Mouse (Mus musculus) testis, postnatal 10 days (tissue): ENCODE measurements at regions not wholly inside any gene's neighbourhood (a gene's known extent, or its start where the extent isn't known, plus 50 kb on each side); places are given as distances from the start of the nearest gene placed in this dataset.
"Not testable (repeated sequence)": the region's sequence is repeated elsewhere in the genome, so short reads cannot be mapped to it uniquely, and the experiment has no call there.

Source experiments
- DNase-seq: peaks from one replicate; pipeline ENCODE4 v3.0.0; 2021; ENCODE audit warnings: low spot score

DNA sequence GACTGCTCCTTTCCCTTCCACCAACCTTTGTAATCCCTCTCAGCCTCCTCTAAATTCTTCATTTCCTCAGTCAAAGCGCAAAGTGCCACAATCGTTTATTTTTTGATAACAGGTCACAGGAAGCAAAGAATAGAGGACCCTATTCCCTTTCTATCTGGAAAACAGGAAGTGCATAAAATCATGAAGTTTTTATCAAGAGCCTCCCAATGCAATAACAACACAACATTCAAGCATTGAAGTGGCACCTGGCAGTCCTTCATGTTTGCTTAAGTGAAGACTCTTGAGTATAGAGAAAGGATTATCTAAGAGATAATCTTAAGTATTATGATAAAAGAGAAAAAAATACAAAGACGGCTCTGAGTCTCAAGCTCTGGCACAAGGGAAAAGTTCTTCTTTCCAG, 111.9 kb downstream of the Ibtk start:
- no peak for DNase-seq

DNA sequence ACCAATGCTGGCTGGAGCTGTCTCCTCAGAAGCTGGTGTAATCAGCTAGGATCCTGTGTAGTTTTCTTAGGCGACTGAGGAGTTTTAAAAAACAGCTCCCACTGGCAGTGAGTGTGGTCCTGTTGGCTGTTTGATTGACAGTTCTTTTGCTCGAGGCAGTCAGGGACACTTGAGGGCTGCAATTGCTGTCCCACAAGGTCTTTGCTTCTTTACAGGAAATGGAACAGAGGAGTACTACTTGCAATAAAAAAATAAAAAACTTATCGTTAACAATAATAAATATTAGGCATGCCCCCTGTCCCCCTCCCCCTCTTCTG, 113.0 kb downstream of the Ibtk start:
- no peak for DNase-seq

DNA sequence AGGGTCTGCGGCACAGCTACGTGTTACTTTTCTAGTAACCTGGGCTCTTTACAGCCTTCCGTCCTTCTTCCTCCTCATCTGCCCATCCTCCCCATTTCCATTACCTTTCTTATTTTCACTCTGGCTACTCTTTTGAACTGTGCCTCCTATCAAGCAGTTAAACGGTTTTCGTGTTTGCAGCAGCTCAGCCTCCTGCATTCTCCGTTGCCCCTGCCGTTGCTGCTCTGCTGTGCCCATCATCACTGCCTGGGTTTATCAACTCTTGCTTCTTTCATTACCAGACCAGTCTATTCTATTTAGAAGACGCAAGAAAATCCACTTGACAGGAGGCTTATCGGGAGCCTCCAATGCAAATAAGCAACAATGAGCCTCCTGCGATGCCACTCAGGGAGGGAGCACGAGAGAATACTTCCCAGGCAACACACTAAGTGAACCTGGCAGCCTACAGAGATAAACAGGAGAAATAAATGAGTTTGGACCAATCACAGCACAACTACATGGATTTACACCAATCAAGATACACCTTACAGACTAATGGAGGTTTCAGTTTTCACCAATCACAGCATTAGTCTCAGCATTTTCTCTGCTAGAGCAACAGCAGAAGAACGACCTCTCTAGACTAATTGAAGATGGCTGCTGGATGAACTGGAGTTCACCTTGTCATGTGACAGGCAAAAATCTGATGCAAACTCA, 113.5 kb downstream of the Ibtk start:
- no peak for DNase-seq

DNA sequence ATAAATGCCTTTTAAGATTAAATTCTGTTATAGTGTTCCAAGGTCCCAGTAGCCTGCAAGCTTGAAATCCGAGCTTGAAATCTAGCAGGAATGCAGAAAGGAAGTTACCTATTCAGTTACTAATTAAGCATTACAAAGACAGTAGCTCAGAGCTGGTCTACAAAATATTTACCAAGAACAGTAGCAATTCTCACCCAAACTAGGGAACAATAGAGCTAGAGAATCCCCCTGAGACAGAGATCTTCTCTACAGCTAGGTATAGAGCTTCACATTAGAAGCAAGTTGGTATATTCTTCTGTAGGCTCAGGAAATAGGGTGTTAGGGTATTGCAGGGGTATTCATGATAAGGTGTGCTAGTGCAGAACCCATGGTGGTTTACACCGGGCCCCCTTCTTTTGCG, 114.3 kb downstream of the Ibtk start:
- DNase-seq, result not testable (repeated sequence)

DNA sequence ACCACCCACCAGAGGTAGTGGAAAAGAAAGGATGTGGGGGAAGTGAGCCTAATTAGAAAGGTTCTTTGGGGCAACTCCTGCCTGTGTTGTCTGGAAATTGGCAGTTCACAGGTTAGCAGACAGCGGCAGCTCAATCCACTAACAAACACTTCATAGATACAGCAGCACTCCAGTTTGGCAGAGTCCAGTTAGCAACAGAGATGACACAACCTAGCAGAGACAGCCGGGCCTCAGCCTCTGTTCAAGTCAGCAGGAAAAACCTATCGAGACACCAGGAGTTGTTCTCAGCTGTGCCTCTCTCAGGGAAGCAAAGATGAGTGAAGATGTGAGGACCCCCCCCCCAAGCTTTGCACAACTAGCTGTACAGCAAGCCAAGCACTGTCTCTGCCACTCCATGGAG, 131.2 kb downstream of the Ibtk start:
- no peak for DNase-seq

DNA sequence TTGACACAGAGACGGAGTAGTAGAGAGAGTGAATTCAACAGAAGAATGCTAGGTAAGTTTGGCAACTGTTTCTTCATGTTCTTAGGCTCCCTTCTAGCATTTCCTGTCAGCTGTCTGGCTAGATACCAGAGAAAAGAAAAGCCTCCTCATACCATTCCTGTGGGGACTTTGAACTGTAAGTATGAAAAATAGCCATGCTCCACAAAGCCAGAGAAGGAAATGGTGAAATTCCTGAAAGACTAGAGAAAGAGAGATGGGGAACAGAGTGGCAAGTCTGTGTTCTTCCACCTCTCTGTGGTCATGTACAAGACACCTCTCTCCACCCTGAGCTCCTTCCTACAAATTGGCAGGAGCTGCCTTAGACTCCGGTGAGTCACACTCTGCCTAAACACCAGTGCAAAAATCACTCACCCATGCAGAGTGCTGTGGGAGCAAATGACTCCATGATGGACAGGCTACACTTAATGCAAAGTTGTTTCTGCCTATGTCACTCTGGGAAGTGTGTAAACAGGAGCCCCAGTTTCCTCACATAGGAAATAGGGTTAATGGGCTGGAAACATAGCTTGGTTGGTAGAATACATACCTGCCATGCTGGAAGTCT, 131.9 kb downstream of the Ibtk start:
- no peak for DNase-seq

DNA sequence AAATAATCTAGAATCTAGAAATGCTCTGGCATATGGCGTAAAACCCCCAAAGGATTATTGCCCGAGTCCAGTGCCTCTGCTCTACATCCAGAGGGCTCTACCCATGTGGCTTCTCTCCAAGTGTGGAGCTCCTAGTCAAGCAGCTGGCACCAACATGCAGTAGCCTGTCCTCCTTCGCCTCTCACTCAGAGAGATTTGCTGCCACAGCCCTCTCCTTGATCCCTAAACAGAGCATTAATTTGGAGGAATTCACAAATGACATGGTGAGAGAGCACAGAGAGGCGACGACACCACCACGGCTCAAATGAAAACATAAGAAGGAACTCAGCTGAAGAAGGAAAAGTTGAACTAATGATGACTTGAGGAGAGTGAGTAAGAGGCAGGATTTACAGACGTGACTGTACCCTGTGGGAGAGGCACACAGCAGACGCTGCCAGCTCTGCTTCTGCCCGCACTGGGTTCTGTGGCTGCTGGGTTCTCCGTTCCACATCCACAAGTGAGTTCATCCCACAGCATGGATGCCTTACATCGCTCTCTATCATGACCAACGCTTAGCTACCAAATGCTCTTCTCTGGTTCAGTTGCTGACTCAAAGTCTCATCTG, 132.8 kb downstream of the Ibtk start:
- no peak for DNase-seq

DNA sequence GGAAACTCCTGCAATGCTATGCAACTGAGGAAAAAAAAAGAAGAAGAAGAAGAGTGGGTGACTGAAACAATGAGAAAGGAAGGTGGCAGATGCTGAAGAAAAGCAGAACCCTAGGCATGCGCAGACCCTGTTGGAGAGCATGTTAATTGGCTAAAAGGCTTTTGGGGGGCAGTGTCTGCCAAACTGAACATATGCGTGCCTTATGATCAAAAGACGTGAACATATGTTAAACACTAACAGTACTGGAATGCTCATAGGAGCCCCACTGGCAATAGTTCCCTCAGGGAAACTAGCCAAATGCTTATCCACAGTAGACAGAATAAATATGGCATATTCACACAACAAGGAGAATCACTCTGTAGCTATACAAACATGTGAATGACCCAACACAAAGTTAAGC, 140.0 kb downstream of the Ibtk start:
- no peak for DNase-seq

DNA sequence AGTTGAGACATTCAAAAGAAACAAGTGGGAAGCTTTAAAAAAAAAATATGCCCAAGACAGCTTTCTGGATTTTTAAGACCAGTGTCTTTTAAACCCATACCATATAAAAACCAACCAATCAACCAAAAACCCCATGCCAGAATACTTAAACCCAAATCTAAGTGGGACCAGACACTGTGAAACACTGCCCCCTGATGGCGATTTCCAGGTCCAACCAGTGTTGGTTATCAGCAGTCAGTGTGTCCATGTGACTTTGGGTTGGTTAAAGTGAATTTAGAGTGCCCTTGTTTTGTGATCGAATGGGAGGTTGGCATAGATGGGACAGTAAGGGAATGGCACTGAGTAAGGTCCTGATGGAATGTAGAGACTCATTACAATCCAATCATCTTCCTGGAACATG, 152.2 kb downstream of the Ibtk start:
- DNase-seq, result peak; percentile 55

DNA sequence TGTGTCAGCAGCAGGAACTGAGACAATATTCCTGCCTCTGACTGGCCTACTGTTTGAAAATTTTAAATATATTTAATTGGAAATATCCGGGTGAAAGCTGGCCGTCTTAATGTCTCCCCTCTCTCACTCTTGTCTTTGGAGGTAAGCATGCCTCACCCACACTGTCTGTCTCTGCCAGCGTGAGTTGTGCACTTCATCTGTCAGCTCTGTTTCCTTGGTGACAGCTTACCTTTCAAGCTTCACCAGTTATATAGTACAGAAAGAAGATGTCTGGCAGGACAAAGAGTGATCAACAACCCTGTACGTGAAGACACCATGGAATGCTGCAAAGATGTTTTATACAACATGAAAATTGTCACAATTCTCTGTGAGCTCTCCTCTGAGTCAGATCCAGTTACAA, 155.3 kb downstream of the Ibtk start:
- no peak for DNase-seq

DNA sequence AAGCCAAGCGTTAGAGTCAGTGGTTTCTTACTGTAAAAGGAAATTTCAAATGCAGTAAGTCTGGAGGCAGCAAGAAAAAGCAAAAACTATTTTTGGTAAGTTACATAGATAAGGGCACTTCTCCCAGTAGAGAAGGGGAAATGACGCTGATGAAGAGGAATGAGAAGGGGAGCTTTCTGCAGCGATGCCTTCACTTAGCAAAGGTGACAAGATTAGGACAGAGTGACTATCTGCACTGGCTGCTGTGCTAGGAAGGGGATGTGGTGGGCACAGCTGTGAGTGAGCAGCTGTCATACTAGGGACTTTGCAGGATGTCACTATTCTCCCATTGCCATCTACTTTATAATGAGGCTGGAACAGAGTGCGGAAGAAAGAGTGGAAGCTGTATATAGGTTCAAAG, 156.5 kb downstream of the Ibtk start:
- no peak for DNase-seq

DNA sequence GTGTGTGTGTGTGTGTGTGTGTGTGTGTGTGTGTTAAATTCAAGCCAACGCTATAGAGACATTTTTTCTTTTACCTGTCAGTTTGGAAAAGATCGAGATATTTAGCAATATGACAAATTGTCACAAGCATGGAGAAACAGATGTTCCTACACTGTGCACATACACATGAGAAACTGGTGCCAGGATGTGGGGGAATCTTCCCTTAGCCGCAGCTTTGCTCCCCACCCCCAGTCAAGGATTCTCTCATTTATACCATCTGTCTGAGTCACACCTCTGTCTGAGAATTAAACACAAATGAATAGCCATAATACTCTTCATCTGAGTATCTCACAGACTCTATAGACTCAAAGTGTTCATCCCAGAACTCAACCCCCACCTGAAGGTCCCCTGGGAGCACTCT, 159.9 kb downstream of the Ibtk start:
- DNase-seq, result no peak

DNA sequence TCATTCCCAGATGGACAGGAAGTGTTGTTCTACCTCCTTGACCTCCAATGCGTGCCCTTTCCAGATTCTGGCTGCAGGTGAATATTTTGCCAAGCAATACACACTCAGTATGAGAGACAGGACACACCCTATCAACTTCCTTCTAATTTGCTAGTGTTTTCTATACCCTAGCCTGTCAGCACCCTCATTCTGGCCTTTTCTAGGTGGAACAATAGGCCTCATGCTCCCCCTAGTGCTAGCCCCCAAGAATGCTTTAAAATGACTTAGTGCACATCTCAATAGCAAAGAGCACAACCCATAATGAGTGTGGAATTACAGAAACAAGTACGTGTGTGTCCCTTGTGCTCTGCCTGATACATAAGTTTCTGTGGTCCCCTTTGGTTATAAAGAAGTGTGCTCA, 161.1 kb downstream of the Ibtk start:
- DNase-seq, result peak; percentile 41

DNA sequence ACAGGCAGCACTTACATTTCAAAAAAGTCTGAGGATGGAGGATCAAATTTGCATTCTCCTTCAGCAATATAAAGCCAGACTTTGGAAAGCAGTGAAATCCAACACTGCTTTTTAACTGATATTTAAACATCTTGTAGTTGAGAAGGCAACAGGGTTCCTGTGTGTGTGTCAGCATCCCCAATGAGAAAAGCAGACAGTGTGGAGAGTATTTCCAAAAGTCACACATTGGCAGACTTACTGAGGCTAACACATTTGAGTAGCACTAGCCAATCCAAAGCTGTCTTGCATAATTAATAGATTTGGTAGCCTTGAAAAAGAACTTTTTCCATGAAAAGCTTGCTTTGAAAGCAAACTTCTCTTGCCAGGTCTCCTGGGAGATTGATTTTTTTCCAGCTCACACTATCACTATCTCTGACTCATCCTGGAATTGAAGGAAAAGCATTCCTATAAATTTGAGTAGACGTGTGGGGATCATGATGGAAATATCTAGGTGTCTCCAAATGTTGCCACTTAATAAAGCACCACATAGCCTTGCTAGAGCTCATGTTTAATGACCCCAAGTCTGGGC, 168.0 kb downstream of the Ibtk start:
- DNase-seq, result no peak

DNA sequence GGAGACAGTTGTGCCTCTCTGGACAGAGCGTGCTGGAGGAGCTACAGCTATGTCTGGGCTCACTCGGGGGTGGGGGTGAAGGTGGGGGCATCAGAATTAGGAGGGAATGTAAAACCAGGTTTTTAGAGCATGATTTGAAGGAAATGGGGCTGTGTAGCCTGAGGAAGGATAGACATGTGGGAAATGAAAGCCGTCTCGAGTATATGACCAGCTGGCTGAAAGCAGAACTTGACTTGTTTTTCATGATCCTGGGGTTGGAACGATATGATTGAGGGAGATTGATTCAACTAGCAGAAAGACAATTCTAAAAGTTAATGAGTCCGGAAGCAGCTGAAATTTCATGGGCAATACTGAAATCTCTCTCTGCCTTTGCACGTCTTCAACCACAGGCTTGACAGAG, 171.3 kb downstream of the Ibtk start:
- DNase-seq, result no peak

DNA sequence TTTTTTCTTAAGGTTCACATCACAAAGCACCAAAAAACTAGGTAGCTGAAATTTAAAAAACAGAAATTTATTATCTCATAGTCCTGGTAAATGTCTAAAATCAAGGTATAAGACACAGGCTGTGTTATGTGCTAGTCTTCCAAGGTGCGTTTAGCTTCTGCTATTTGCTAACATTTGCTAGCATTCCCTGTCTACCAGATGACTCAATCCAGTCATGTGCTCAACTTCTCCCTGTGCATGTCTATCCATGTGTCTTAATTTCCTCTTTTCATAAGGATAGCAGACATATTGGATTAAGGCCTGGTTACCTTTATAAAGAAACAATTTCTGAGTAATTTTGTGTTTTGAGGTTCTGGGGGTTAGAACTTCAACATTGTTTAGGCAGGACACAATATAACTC, 171.8 kb downstream of the Ibtk start:
- DNase-seq, result no peak

DNA sequence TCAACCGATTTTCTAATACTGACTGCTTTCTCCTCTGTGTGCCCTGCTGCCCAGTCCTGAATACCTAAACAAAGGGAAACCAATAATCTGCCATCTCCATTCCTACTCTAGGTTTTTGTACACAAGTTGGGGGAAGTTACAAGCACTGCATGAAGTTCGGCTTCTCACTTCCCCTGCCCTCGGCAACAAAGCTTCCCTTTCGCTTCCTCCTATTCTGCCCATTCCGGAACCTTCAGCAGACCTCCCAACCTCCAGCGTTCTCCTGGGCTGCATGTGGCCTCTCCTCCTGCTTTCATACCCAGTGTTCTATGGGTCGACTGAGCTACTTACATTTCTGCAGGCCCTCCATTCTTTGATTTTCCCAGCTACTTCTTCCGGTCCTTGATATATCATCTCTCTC, 180.3 kb downstream of the Ibtk start:
- DNase-seq, result no peak

DNA sequence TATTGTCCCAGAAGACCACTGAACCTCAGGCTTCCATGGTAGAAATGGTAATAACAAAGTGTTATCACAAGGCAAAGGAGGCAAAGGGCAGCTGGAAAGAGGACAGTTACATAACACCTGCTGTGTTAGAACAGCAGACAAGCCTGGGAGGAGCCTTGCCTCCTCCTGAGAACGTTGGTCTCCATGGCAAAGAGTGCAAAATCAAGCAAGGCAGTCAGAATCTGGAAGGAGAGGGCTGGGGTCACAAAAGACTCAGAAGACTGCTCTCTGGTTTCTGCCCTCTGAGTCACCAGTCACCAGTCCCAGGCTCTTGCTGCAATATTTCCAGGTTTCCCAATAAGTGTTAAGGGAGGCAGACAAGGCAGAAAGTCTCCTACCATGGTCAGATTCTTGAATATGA, 197.3 kb downstream of the Ibtk start:
- DNase-seq, result no peak

DNA sequence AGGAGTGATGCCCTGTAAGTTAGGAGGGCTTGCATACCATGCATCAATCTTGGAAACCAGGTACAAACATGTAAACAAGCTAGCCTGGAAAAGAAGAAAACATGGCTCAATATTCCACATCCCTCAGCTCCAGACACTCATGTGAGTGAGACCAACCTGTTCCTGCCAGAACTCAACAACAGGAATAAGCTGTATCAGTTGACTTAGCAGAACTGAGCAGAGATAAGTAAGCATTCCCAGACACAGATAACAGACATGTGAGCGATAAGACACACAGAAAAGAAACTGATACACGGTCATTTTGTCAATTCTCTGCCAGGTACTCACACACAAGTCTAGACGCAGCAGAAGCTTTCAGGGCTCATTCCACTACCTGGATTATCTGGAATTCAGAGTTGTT, 198.7 kb downstream of the Ibtk start:
- no peak for DNase-seq

DNA sequence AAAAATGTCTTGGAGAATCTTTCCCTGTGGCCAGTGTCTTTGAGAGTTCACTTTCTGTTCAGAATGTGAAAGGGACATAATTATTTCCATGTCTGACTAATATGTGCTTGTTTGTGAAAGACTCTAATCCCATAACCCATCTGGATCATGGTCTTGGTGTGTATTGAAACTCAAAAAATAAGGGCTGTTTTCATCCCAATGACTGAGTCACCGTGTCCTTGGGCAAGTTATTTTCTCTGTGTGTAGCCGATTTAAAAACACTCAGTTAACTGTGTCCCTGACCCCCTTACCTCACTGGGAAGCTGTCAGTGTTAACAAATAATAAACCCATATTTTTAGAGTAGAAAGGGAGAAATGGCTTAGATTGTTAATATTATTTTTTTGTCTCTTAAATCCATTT, 202.9 kb downstream of the Ibtk start:
- DNase-seq, result no peak

DNA sequence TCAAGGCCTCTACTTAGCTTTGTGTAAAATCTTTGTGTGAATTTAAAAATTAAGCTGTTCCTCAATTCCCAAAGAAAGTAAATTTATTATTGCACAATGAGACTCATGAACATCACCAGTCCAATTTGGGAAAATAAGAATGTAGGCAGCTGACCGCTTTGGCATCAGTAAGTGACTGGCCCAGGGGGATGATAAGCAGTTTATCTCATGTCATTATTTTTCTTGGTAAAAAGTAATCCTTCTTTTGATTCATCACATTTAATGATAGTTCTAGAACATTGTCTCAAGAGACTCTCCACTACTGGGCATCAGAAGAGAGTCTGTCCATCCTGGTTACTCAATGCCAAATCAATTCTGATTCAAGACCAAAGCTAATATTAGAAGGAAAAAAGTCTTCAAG, 203.6 kb downstream of the Ibtk start:
- no peak for DNase-seq

DNA sequence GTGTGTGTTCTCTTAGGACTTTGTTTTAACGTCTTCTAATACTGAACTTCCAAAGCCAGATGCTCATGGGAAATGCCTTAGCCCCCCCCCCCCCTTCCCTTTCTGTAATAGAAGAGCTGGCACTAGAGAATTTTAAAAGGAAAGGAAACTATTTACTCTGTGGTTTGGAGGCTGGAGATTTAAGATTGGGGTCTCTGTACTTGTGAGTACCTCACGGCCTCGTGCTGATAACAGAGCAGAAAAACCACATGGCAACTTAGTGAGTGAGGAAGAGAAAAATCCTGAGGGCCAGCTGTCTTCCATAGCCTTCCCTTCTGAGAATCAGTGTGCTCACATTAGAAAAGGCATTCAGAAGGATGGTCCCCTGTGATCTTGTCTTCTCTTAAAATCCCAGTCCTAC, 210.6 kb downstream of the Ibtk start:
- no peak for DNase-seq

DNA sequence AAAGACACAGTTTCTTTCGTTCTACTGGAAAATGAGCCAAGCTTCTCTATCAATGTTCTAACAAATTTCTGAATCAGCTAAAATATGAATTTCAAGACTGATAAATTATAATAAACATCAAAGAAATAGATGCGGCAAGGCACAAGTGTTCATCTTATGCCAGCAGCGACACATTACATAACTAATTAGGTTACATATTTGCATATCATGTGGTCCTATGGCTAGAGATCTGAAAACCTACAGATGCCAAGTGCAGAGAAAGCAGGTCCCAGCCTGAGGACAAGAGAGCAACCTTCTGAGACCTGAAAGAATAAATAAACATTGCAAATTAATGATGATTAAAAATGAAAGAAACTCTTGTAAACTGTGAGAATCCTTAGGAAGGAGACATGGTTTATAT, 201.3 kb upstream of the Tent5a start:
- no peak for DNase-seq

DNA sequence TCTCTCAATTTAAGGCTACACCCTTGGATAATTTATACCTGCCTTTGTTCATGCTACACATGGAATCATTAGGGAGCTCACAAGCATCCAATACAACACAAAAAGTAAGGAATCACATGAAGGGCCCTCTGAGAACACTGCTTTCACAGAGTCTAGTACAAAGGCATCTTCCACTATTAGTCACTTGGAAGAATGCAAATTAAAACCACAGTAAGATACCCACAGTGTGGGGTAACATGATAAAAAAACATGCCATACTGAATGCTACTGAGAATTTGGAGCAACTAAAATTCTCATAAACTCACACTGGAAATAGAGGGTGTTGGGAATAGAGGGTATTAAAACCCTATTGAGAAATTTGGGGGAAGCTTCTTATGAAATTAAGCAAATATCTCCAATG, 197.6 kb upstream of the Tent5a start:
- DNase-seq, result no peak
